Mouse (Mus musculus) heart, embryonic 15.5 days (tissue): ENCODE results near the gene Pak1ip1. TPM values are rescaled to one million over a fixed set of nuclear protein-coding genes. Genes with fewer than 3 reads are reported as not detected.
A peak's percentile ranks its signal among the peaks of the same experiment; 100 is the strongest.

ENCODE experiments used
- ATAC-seq: fragments of 200-750 bp; cut with Nextera tagmentation; replicated peaks from 2 replicates; pipeline ENCODE4 v1.8.0; 2017; ENCODE audit warnings: low read depth, moderate TSS enrichment; ENCODE audit not compliant: insufficient number of reproducible peaks, insufficient read depth, low FRiP score
- H3K27ac ChIP-seq: fragments of 300-500 bp; sonication (generic); 2 replicates; pipeline ENCODE4 v1.5.1; 2015; ENCODE audit warnings: mild to moderate bottlenecking, inconsistent platforms
- H3K27me3 ChIP-seq: fragments of 300-500 bp; sonication (generic); 2 replicates; pipeline ENCODE4 v1.6.1; 2015; ENCODE audit warnings: inconsistent platforms
- H3K36me3 ChIP-seq: fragments of 300-500 bp; sonication (generic); 2 replicates; pipeline ENCODE4 v1.6.1; 2015; ENCODE audit warnings: mild to moderate bottlenecking, inconsistent platforms
- H3K4me1 ChIP-seq: fragments of 300-500 bp; sonication (generic); replicated peaks from 2 replicates; pipeline ENCODE4 v1.6.1; 2015; ENCODE audit warnings: inconsistent platforms
- H3K4me2 ChIP-seq: fragments of 300-500 bp; sonication (generic); 2 replicates; pipeline ENCODE4 v1.6.1; 2015; ENCODE audit warnings: inconsistent platforms, mild to moderate bottlenecking, moderate library complexity
- H3K4me3 ChIP-seq: fragments of 300-500 bp; sonication (generic); 2 replicates; pipeline ENCODE4 v1.5.1; 2015; ENCODE audit warnings: mild to moderate bottlenecking, inconsistent platforms
- H3K9ac ChIP-seq: fragments of 300-500 bp; sonication (generic); 2 replicates; pipeline ENCODE4 v1.6.1; 2015; ENCODE audit warnings: mild to moderate bottlenecking, inconsistent platforms
- H3K9me3 ChIP-seq: fragments of 300-500 bp; sonication (generic); replicated peaks from 2 replicates; pipeline ENCODE4 v1.6.1; 2016; ENCODE audit warnings: inconsistent platforms
- WGBS: fragments of 180-500 bp; shearing (Covaris S2); methylation state at CpG from one replicate; pipeline ENCODE4 v1.1.7; 2015; ENCODE audit warnings: mixed read lengths; 5-methylcytosine and 5-hydroxymethylcytosine counted together
- polyA plus RNA-seq: library from polyadenylated mRNA; unstranded; fragments of >200 nt; fragmentation: Nextera tagmentation; extraction: Ambion mirVana; gene quantifications from 2 replicates; pipeline ENCODE4 v1.2.1, GENCODE M21; 2015

The Pak1ip1 gene
- 47.5 and 49.6 TPM in 2 replicates for polyA plus RNA-seq

DNA sequence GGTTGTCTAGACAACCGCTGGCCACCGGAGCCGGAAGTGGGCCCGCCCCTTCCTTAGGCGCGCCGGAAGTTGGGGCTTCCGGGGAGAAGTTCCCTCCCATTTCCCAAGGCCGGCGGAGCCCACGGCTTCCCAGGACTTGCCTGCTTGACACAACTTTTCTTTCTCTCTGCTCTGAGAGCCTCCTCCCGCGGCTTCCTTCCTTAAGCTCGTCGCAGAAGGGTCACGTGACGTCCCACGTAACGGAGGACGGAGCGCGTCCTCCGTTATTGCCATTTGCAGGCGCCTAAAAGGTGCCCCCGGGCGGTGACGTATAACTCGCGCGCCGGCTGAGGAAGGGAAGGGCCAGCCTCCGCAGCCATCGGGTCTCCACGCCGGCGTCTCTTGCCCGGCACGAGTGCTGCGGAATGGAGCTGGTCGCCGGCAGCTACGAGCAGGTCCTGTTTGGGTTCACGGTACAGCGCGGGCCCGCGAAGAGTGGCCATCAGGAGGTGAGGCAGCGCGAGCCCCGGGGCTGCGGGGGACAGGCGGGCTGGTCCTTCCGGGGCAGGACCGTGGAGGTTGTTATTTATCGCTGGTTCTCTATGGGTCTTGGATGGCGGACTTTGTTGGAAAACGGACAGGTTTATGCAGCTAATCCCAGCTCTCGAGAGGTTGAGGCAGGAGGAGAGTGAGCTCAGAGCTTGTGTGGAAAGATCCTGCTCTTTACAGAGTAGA is at the start of gene Pak1ip1:
Gene Pak1ip1, plus strand, starts transcription at position 98 of the 714 bp plus-strand sequence.
- H3K27ac ChIP-seq: peak within 1 kb of the TSS; percentile 98
- peaks cover 16% of the 10 kb centered on the region for H3K36me3 ChIP-seq
- no peaks in the 10 kb centered on the region for H3K27me3 ChIP-seq
- H3K4me1 ChIP-seq: peaks cover 11% of the 10 kb centered on the region
- peak; percentile 91 for ATAC-seq
- H3K4me2 ChIP-seq: peak within 1 kb of the TSS; percentile 92
- peak within 1 kb of the TSS; percentile 97 for H3K9ac ChIP-seq
- H3K4me3 ChIP-seq: peak within 1 kb of the TSS; percentile 100
- under 1% methylated on average over 58 of the region's 58 CpGs for WGBS
- H3K9me3 ChIP-seq: no peaks in the 10 kb centered on the region

DNA sequence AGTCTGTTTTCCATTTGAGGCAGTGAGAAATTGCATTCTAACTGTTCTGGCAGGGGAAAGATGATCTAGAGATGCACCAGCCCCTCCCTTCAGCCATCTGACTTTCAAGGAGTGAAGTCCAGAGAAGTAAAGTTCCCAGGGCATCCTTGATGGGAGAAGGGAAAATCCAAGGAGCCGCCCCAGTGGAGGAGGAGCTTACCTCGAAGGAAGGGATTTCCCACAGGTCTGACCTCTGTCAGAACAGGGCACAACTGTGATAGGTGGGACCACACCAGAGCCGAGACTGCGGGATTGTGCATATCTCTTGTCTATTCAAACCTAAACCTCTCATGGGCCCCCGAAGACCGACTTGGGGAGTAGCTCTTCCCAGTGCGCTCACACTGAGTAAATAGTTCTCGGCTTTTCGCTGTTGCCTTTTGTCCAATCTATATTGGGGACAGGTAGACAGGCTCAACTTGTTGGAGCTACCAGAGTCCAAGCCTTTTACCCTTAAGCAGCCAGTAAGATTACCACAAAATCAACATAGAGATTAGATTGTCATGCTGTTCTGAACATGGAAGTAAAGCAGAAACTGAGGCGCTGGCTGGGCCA is 49.3 kb upstream of the Pak1ip1 start:
- Histone ChIP-seq H3K4me2 (no peak overlapping the region), H3K9ac (no peak overlapping the region), H3K27ac (no peak overlapping the region), H3K4me3 (no peak overlapping the region), H3K4me1 (peaks cover 23% of the 10 kb centered on the region), H3K36me3 (no peaks in the 10 kb centered on the region), H3K27me3 (no peaks in the 10 kb centered on the region), H3K9me3 (no peaks in the 10 kb centered on the region)
- WGBS: 76% methylated on average over 10 of the region's 10 CpGs
- ATAC-seq: no peak

GRCm38 (mm10) chr13:40953231-40953630 is 47.6 kb upstream of the Pak1ip1 start:
- 41% methylated on average over 6 of the region's 6 CpGs for WGBS

GRCm38 (mm10) chr13:40955773-40956172 is 45.0 kb upstream of the Pak1ip1 start:
- H3K4me2 ChIP-seq: no peak overlapping the region
- H3K36me3 ChIP-seq: no peaks in the 10 kb centered on the region
- H3K4me1 ChIP-seq: peaks cover 7% of the 10 kb centered on the region
- no peaks in the 10 kb centered on the region for H3K9me3 ChIP-seq
- H3K27ac ChIP-seq: no peak overlapping the region
- no peak for ATAC-seq
- no peak overlapping the region for H3K9ac ChIP-seq
- H3K27me3 ChIP-seq: no peaks in the 10 kb centered on the region
- WGBS: 54% methylated on average over 7 of the region's 7 CpGs
- H3K4me3 ChIP-seq: no peak overlapping the region

More at GRCm38 (mm10) chr13:40953231-40953630, 47.6 kb upstream of the Pak1ip1 start:
- Histone ChIP-seq H3K36me3 (no peaks in the 10 kb centered on the region), H3K9me3 (no peaks in the 10 kb centered on the region), H3K4me3 (no peak overlapping the region), H3K4me2 (no peak overlapping the region), H3K27me3 (no peaks in the 10 kb centered on the region), H3K27ac (no peak overlapping the region), H3K4me1 (peaks cover 13% of the 10 kb centered on the region), H3K9ac (no peak overlapping the region)
- no peak for ATAC-seq

DNA sequence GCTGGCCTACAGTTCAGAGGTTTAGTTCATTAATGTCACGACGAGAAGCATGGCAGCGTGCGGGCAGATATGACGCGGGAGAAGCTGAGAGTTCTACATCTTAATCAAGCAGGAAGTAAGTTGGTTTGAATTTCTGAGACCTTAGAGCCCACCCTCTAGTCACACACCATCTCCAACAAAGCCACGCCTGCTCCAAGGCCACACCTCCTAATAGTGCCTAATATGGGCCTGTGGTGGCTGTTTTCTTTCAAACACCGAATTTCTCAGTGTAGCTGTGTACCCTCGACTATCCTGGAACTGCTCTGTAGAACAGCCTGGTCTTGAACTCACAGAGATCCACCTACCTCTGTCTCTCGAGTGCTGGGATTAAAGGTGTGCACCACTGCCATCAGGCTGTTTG is 33.2 kb upstream of the Pak1ip1 start:
- H3K4me3 ChIP-seq: no peak overlapping the region
- 84% methylated on average over 10 of the region's 10 CpGs for WGBS
- no peak overlapping the region for H3K9ac ChIP-seq
- no peak overlapping the region for H3K27ac ChIP-seq
- no peaks in the 10 kb centered on the region for H3K36me3 ChIP-seq
- H3K4me1 ChIP-seq: no peaks in the 10 kb centered on the region
- ATAC-seq: no peak
- H3K4me2 ChIP-seq: no peak overlapping the region
- no peaks in the 10 kb centered on the region for H3K9me3 ChIP-seq
- no peaks in the 10 kb centered on the region for H3K27me3 ChIP-seq

GRCm38 (mm10) chr13:40968564-40968963 is 32.3 kb upstream of the Pak1ip1 start:
- Histone ChIP-seq H3K4me2 (no peak overlapping the region), H3K4me1 (no peaks in the 10 kb centered on the region), H3K36me3 (no peaks in the 10 kb centered on the region), H3K27ac (no peak overlapping the region), H3K9me3 (no peaks in the 10 kb centered on the region), H3K4me3 (no peak overlapping the region), H3K27me3 (no peaks in the 10 kb centered on the region), H3K9ac (no peak overlapping the region)
- WGBS: 55% methylated on average over 5 of the region's 5 CpGs
- no peak for ATAC-seq

DNA sequence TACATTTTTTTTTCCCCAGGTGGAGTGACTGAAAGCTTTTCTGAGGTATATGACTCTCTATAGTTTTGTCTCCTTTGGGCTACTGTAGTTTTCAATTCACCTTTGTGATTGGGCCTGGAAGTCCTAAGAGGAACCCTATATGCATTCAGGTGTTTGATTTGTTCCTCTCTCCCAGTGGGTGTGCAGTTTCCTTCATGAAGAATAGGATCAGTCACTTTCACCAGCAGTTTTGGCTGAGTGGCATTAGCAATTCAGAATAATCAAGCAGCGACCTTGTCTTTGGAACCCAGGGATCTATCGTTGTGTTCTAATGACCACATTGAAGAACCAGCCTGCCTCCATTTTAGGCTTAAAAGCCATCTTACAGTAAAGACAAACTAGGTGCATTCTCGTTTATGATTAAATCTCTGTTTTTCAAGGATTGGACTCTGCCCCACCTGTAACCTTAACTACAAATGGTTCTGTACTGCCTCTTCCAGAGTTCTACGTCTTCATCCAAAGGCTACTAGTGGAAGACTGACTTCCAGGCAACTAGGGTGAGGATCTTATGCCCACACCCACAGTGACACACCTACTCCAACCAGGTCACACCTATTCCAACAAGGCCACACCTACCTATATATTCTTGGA is 30.9 kb upstream of the Pak1ip1 start:
- Histone ChIP-seq H3K27me3 (no peaks in the 10 kb centered on the region), H3K27ac (no peak overlapping the region), H3K9me3 (no peaks in the 10 kb centered on the region), H3K4me1 (no peaks in the 10 kb centered on the region), H3K4me3 (no peak overlapping the region), H3K4me2 (no peak overlapping the region), H3K36me3 (no peaks in the 10 kb centered on the region), H3K9ac (no peak overlapping the region)
- ATAC-seq: no peak
- WGBS: 83% methylated on average over 4 of the region's 4 CpGs

DNA sequence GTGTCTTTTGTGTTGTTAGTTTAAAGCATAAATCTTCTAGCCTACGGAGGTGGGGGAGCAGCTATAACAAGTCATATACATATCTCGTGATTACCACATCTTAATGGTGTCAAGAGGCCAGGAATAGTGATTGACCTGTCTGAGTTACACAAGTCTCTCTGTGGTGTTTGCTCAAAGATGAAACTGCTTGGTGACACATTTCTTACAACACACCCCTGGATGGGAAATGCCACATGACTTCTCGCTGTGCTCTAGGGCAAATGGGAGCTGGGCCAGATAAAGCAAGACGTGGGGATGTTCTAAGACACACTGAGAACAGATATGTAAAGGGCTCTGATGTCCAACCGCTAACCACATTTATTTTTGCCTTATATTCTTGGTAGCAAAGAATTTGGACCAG is 29.6 kb upstream of the Pak1ip1 start:
- 75% methylated on average over 5 of the region's 5 CpGs for WGBS
- H3K4me2 ChIP-seq: no peak overlapping the region
- ATAC-seq: no peak

GRCm38 (mm10) chr13:40971831-40972230 is 29.0 kb upstream of the Pak1ip1 start:
- no peak for ATAC-seq
- no peaks in the 10 kb centered on the region for H3K36me3 ChIP-seq
- no peak overlapping the region for H3K9ac ChIP-seq
- H3K4me1 ChIP-seq: no peaks in the 10 kb centered on the region
- no peak overlapping the region for H3K4me2 ChIP-seq
- no peak overlapping the region for H3K27ac ChIP-seq
- no peaks in the 10 kb centered on the region for H3K9me3 ChIP-seq
- H3K27me3 ChIP-seq: no peaks in the 10 kb centered on the region
- H3K4me3 ChIP-seq: no peak overlapping the region
- WGBS: 88% methylated on average over 2 of the region's 2 CpGs

More for the DNA sequence above, 29.6 kb upstream of the Pak1ip1 start:
- Histone ChIP-seq H3K4me1 (no peaks in the 10 kb centered on the region), H3K4me3 (no peak overlapping the region), H3K27me3 (no peaks in the 10 kb centered on the region), H3K9ac (no peak overlapping the region), H3K9me3 (no peaks in the 10 kb centered on the region), H3K36me3 (no peaks in the 10 kb centered on the region), H3K27ac (no peak overlapping the region)

GRCm38 (mm10) chr13:40972976-40973375 is 27.8 kb upstream of the Pak1ip1 start:
- Histone ChIP-seq H3K9me3 (no peaks in the 10 kb centered on the region), H3K36me3 (no peaks in the 10 kb centered on the region), H3K4me3 (no peak overlapping the region), H3K4me1 (no peaks in the 10 kb centered on the region), H3K27me3 (no peaks in the 10 kb centered on the region), H3K9ac (no peak overlapping the region), H3K4me2 (no peak overlapping the region), H3K27ac (no peak overlapping the region)
- ATAC-seq: no peak
- WGBS: 90% methylated on average over 5 of the region's 5 CpGs

DNA sequence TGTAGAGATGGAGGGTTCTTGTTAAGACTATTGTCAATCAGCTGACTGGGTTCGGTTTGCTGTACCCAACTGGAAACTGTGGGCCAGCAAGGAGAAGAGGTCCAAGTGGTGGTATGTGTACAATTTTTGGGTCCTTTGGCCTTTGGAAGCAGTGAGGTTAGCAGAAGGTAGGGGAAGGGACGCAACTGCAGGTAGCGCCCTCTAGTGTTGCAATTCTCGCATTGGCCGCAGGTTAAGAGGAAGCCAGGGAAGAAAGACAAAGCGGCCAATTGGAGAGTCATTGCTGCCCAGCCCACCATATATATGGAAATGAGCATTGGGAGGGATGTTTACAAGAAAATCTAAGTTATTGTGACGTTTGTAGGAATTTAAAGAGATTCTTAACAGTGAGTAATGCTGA is 23.2 kb upstream of the Pak1ip1 start:
- ATAC-seq: no peak
- no peak overlapping the region for H3K4me2 ChIP-seq
- no peak overlapping the region for H3K9ac ChIP-seq
- H3K4me3 ChIP-seq: no peak overlapping the region
- no peaks in the 10 kb centered on the region for H3K4me1 ChIP-seq
- no peak overlapping the region for H3K27ac ChIP-seq
- H3K36me3 ChIP-seq: no peaks in the 10 kb centered on the region
- WGBS: 18% methylated on average over 7 of the region's 7 CpGs
- no peaks in the 10 kb centered on the region for H3K27me3 ChIP-seq
- H3K9me3 ChIP-seq: no peaks in the 10 kb centered on the region
